Mouse (Mus musculus): Measurements from ENCODE around the gene Adal. TPM values are rescaled to one million over a fixed set of nuclear protein-coding genes. Genes with fewer than 3 reads are reported as not detected.
"Not testable (repeated sequence)": the region's sequence is repeated elsewhere in the genome, so short reads cannot be mapped to it uniquely, and the experiment has no call there.

Gene Adal
- 10 to 100 TPM; 12.8 to 13.7 TPM for total RNA-seq (2021)
- long read RNA-seq, experiment 1, partial matches to known transcripts = 0 of 7 reads
- long read RNA-seq, experiment 1, other reads (novel, unspliced or antisense) = 6 of 7 reads
- long read RNA-seq, experiment 2, partial matches to known transcripts = 1 of 18 reads
- long read RNA-seq, experiment 2, other reads (novel, unspliced or antisense) = 12 of 18 reads

GRCm38 (mm10) chr2:121140018-121140882 lies at the start of gene Adal, which contains the start of gene Lcmt2:
Gene Adal (plus strand): TSS chr2:121140428.
Gene Lcmt2 (minus strand): TSS chr2:121140653.
- DNase-seq (ENCODE audit: low spot score in 2 of 2) = peak; percentile 79 to 89

- DNase-seq (ENCODE audit: low spot score in 2 of 2) = peak in 1 of 2 experiments; percentile 59
Observed at GRCm38 (mm10) chr2:121102051-121102450, 38.2 kb upstream of the Adal start.

- no peak for DNase-seq (ENCODE audit: low spot score in 2 of 2)
Observed at GRCm38 (mm10) chr2:121105940-121106339, 34.3 kb upstream of the Adal start.

- no peak for DNase-seq (ENCODE audit: low spot score in 2 of 2)
Observed at GRCm38 (mm10) chr2:121109695-121110094, 30.5 kb upstream of the Adal start, which contains the start of gene Tgm7. Gene Tgm7 (minus strand): TSS chr2:121109795.

GRCm38 (mm10) chr2:121115418-121115817 lies 24.8 kb upstream of the Adal start:
- DNase-seq (ENCODE audit: low spot score in 2 of 2) = no peak

GRCm38 (mm10) chr2:121119260-121119659 lies 21.0 kb upstream of the Adal start:
- no peak for DNase-seq (ENCODE audit: low spot score in 2 of 2)

GRCm38 (mm10) chr2:121126302-121126701 lies 13.9 kb upstream of the Adal start:
- not testable (repeated sequence) for DNase-seq (ENCODE audit: low spot score in 2 of 2)

GRCm38 (mm10) chr2:121127536-121127935 lies 12.7 kb upstream of the Adal start:
- DNase-seq (ENCODE audit: low spot score in 2 of 2) = no peak

- no peak for DNase-seq (ENCODE audit: low spot score in 2 of 2)
Observed at GRCm38 (mm10) chr2:121128865-121129620, 11.2 kb upstream of the Adal start.

- no peak for DNase-seq (ENCODE audit: low spot score in 2 of 2)
Observed at GRCm38 (mm10) chr2:121132822-121133221, 7.4 kb upstream of the Adal start.

- DNase-seq (ENCODE audit: low spot score in 2 of 2) = no peak
Observed at GRCm38 (mm10) chr2:121137371-121137770, 2.9 kb upstream of the Adal start.

GRCm38 (mm10) chr2:121139266-121140017 lies 786 bp upstream of the Adal start:
- peak in 1 of 2 experiments; percentile 15 for DNase-seq (ENCODE audit: low spot score in 2 of 2)

GRCm38 (mm10) chr2:121141216-121142035 lies 1.2 kb downstream of the Adal start:
- DNase-seq (ENCODE audit: low spot score in 2 of 2) = no peak

GRCm38 (mm10) chr2:121142415-121142814 lies 2.2 kb downstream of the Adal start:
- DNase-seq (ENCODE audit: low spot score in 2 of 2) = no peak

GRCm38 (mm10) chr2:121149679-121150078 lies 9.5 kb downstream of the Adal start:
- no peak for DNase-seq (ENCODE audit: low spot score in 2 of 2)

GRCm38 (mm10) chr2:121153100-121153499 lies 12.9 kb downstream of the Adal start:
- no peak for DNase-seq (ENCODE audit: low spot score in 2 of 2)

GRCm38 (mm10) chr2:121169173-121169572 lies 28.9 kb downstream of the Adal start:
- DNase-seq (ENCODE audit: low spot score in 2 of 2) = no peak

- peak in 1 of 2 experiments; percentile 29 for DNase-seq (ENCODE audit: low spot score in 2 of 2)
Observed at GRCm38 (mm10) chr2:121169902-121170301, 29.7 kb downstream of the Adal start.

- no peak for DNase-seq (ENCODE audit: low spot score in 2 of 2)
Observed at GRCm38 (mm10) chr2:121170481-121170971, 30.3 kb downstream of the Adal start, which contains the start of gene Tubgcp4. Gene Tubgcp4 (plus strand): TSS chr2:121170654.
